Mouse (Mus musculus): ENCODE results near the gene Nell2.

DNA sequence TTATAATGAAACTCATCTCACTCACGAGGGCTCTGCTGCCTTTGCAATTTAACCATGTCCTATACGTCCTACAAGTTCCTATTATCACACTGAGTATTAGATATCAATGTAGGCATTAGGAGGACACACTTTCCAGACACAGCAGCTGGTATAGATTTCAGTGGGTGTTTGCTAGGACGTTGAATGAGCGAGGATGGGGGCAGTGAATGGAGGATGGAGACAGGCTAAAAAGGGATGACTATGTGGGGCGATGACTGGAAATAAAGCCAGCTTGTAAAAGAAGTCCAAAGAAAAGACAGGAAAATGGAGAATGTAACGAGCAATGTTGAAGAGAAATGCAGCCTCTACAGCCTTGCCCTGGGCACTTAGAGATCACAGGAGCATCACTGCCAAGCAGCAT is 14.3 kb upstream of the Nell2 start:
- TF ChIP-seq CTCF (IDR thresholded peaks at IDR 0.05; ENCODE audit: control insufficient read depth, insufficient read depth, insufficient read length) (no peak), MYOD1 (IDR thresholded peaks at IDR 0.05; ENCODE audit: control insufficient read depth, insufficient read length, low read depth) (no peak), MAX (IDR thresholded peaks at IDR 0.05) (no peak), CEBPB (IDR thresholded peaks at IDR 0.05; ENCODE audit: low read depth) (no peak), MYOG (IDR thresholded peaks at IDR 0.05; ENCODE audit: control insufficient read depth, extremely low read depth, insufficient read length) (no peak), USF1 (IDR thresholded peaks at IDR 0.05; ENCODE audit: low read depth) (no peak)
